Mouse (Mus musculus) macrophage (primary cell): ENCODE data around the gene Sgta. TPM values are rescaled to one million over a fixed set of nuclear protein-coding genes. Genes with fewer than 3 reads are reported as not detected.

Source experiments
- H3K27ac ChIP-seq: fragments of 350-480 bp; formaldehyde crosslinking; 2 replicates; pipeline ENCODE4 v1.9.0; 2021
- H3K36me3 ChIP-seq: fragments of 350-480 bp; formaldehyde crosslinking; 2 replicates; pipeline ENCODE4 v1.9.0; 2021; ENCODE audit errors: inconsistent target
- H3K4me3 ChIP-seq: fragments of 350-480 bp; formaldehyde crosslinking; 2 replicates; pipeline ENCODE4 v1.9.0; 2021; ENCODE audit errors: inconsistent target
- H3K79me2 ChIP-seq: fragments of 350-480 bp; formaldehyde crosslinking; 2 replicates; pipeline ENCODE4 v1.9.0; 2021; ENCODE audit errors: inconsistent target
- WGBS: methylation state at CpG from one replicate; pipeline ENCODE4 v1.1.7; 2026; ENCODE audit warnings: inconsistent platforms; ENCODE audit not compliant: missing documents; 5-methylcytosine and 5-hydroxymethylcytosine counted together
- polyA plus RNA-seq: library from polyadenylated mRNA; stranded (reverse); fragments of 250-400 nt; gene quantifications from 3 replicates; pipeline ENCODE4 v1.2.4, GENCODE M21; 2018; ENCODE audit warnings: inconsistent platforms

Gene Sgta
- polyA plus RNA-seq, 1 experiment from 2014 or later = 82.0 TPM

- 28% methylated on average over 13 of the region's 13 CpGs for WGBS
- Histone ChIP-seq H3K27ac (no peak overlapping the region), H3K36me3 (peaks cover 26% of the 10 kb centered on the region), H3K4me3 (no peak overlapping the region), H3K79me2 (no peaks in the 10 kb centered on the region)
Observed at GRCm38 (mm10) chr10:81041458-81042175, 18.4 kb downstream of the Sgta start.

GRCm38 (mm10) chr10:81036988-81037580 is 22.9 kb downstream of the Sgta start, which contains the start of gene Slc39a3:
Gene Slc39a3 (minus strand): TSS chr10:81037426.
- Histone ChIP-seq H3K4me3 (peak within 1 kb of the TSS; percentile 71), H3K27ac (no peak within 1 kb of the TSS), H3K36me3 (peaks cover 10% of the 10 kb centered on the region; the same call in 1 of the 2 replicates), H3K79me2 (peaks cover 6% of the 10 kb centered on the region; the same call in 1 of the 2 replicates)
- 1% methylated on average over 35 of the region's 35 CpGs for WGBS

DNA sequence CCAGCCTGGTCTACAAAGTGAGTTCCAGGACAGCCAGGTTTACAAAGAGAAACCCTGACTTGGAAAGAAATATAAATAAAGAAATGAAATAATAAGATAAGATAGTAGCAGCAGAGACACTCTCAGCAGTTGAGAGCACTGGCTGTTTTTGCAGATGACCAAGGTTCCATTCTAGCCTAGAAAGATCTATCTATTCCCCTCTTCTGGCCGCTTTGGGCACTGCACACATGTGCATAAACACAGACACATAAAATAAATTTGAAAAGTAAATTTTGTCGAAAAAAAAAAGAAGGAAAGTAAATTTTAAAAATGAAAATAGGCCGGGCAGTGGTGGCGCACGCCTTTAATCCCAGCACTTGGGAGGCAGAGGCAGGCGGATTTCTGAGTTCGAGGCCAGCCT is 23.7 kb downstream of the Sgta start:
- Histone ChIP-seq H3K27ac (no peak overlapping the region), H3K36me3 (peaks cover 17% of the 10 kb centered on the region; the same call in 1 of the 2 replicates), H3K79me2 (peaks cover 6% of the 10 kb centered on the region; the same call in 1 of the 2 replicates), H3K4me3 (peak overlapping the region; percentile 71; the same call in 1 of the 2 replicates)
- WGBS = 78% methylated on average over 6 of the region's 7 CpGs

DNA sequence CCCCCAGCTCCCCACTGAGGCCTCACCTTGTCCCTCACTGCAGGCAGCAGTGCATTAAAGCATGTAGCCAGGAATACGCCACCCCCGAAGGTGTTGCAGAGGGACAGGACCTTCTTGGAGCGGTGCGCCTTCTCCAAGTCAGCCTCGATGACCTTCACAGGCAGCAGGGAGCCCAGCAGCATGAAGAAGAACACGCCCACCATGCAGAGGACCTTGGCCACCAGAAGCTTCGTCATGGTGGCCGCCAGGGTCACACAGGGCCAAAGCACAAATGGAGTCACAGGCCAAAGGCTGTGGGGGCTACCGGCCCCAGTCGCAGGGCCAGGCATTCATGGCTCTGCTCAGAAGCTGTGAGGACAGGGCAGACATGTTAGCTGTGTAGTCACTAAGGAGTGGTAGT is 26.4 kb downstream of the Sgta start:
- Histone ChIP-seq H3K4me3 (no peak overlapping the region), H3K27ac (no peak overlapping the region), H3K36me3 (peaks cover 17% of the 10 kb centered on the region; the same call in 1 of the 2 replicates), H3K79me2 (peaks cover 6% of the 10 kb centered on the region; the same call in 1 of the 2 replicates)
- WGBS = 91% methylated on average over 10 of the region's 10 CpGs

GRCm38 (mm10) chr10:81029031-81029430 is 30.9 kb downstream of the Sgta start:
- Histone ChIP-seq H3K27ac (no peak overlapping the region), H3K36me3 (peaks cover 17% of the 10 kb centered on the region; the same call in 1 of the 2 replicates)
- 78% methylated on average over 10 of the region's 10 CpGs for WGBS

GRCm38 (mm10) chr10:81028219-81028618 is 31.8 kb downstream of the Sgta start:
- H3K27ac ChIP-seq = no peak overlapping the region
- peaks cover 17% of the 10 kb centered on the region; the same call in 1 of the 2 replicates for H3K36me3 ChIP-seq
- H3K79me2 ChIP-seq = no peaks in the 10 kb centered on the region
- H3K4me3 ChIP-seq = no peak overlapping the region

More at GRCm38 (mm10) chr10:81029031-81029430, 30.9 kb downstream of the Sgta start:
- H3K79me2 ChIP-seq = no peaks in the 10 kb centered on the region
- H3K4me3 ChIP-seq = no peak overlapping the region

- Histone ChIP-seq H3K4me3 (no peak overlapping the region), H3K27ac (no peak overlapping the region), H3K79me2 (no peaks in the 10 kb centered on the region), H3K36me3 (peaks cover 9% of the 10 kb centered on the region; the same call in 1 of the 2 replicates)
- 51% methylated on average over 4 of the region's 4 CpGs for WGBS
Observed at GRCm38 (mm10) chr10:81027331-81027730, 32.6 kb downstream of the Sgta start.

- peaks cover 4% of the 10 kb centered on the region; the same call in 1 of the 2 replicates for H3K36me3 ChIP-seq
- no peaks in the 10 kb centered on the region for H3K79me2 ChIP-seq
- no peak overlapping the region for H3K27ac ChIP-seq
- H3K4me3 ChIP-seq = no peak overlapping the region
- 92% methylated on average over 3 of the region's 5 CpGs for WGBS
Observed at GRCm38 (mm10) chr10:81026857-81027256, 33.1 kb downstream of the Sgta start.

DNA sequence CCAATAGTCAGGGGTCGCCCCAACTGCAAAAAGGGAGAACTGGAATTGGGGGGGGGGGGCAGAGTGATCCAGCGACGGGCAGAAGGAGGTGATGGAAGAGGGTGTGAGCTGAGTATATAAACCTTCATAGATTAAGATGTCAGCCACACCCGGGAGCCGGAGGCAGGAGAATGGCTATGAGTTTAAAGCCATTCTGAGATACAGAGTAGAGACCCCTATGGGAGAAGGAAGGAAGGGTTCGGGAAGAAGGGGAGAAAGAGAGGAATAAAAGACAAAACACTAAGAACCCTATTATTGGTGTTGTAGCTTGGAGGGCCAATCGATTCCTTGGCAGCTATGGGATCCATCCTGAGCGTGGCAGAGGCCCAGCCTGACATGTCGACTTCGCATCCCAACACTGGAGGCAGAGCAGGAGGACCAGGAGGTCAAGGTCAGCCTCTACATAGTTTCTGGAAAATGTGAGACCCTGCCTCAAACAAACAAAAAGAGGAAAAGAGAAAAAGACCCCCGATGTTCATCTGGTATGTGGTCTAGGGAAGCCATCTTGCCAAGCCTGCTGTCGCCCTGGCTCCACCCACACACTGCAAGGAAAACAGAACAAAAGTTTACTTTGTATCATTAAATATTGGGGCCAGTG is 34.2 kb downstream of the Sgta start, which contains the start of gene Diras1:
Diras1 (minus strand) TSS at position 24 of the 637 bp plus-strand sequence.
- Histone ChIP-seq H3K27ac (no peak within 1 kb of the TSS), H3K36me3 (no peaks in the 10 kb centered on the region), H3K4me3 (no peak within 1 kb of the TSS), H3K79me2 (no peaks in the 10 kb centered on the region)
- 63% methylated on average over 12 of the region's 12 CpGs for WGBS

GRCm38 (mm10) chr10:81025047-81025621 is 34.8 kb downstream of the Sgta start:
- 5% methylated on average over 29 of the region's 43 CpGs for WGBS
- H3K79me2 ChIP-seq = no peaks in the 10 kb centered on the region
- H3K36me3 ChIP-seq = no peaks in the 10 kb centered on the region

GRCm38 (mm10) chr10:81024346-81024937 is 35.5 kb downstream of the Sgta start:
- WGBS = 71% methylated on average over 5 of the region's 5 CpGs
- Histone ChIP-seq H3K36me3 (no peaks in the 10 kb centered on the region), H3K4me3 (no peak overlapping the region), H3K27ac (no peak overlapping the region), H3K79me2 (no peaks in the 10 kb centered on the region)

More at GRCm38 (mm10) chr10:81025047-81025621, 34.8 kb downstream of the Sgta start:
- Histone ChIP-seq H3K27ac (no peak overlapping the region), H3K4me3 (no peak overlapping the region)

- H3K36me3 ChIP-seq = no peaks in the 10 kb centered on the region
- H3K4me3 ChIP-seq = no peak overlapping the region
- WGBS = 62% methylated on average over 8 of the region's 8 CpGs
- no peak overlapping the region for H3K27ac ChIP-seq
- no peaks in the 10 kb centered on the region for H3K79me2 ChIP-seq
Observed at GRCm38 (mm10) chr10:81022744-81023143, 37.2 kb downstream of the Sgta start.

- Histone ChIP-seq H3K79me2 (no peaks in the 10 kb centered on the region), H3K4me3 (no peak overlapping the region)
- WGBS = 7% methylated on average over 26 of the region's 26 CpGs
Observed at GRCm38 (mm10) chr10:81021547-81022110, 38.4 kb downstream of the Sgta start.

GRCm38 (mm10) chr10:81020207-81020606 is 39.8 kb downstream of the Sgta start:
- no peak overlapping the region for H3K4me3 ChIP-seq
- no peaks in the 10 kb centered on the region for H3K79me2 ChIP-seq
- H3K36me3 ChIP-seq = no peaks in the 10 kb centered on the region
- H3K27ac ChIP-seq = no peak overlapping the region
- 94% methylated on average over 2 of the region's 2 CpGs for WGBS

More at GRCm38 (mm10) chr10:81021547-81022110, 38.4 kb downstream of the Sgta start:
- no peaks in the 10 kb centered on the region for H3K36me3 ChIP-seq
- no peak overlapping the region for H3K27ac ChIP-seq
